Mouse (Mus musculus) neural tube, postnatal 0 days (tissue): ENCODE measurements around the gene AC161166.1. TPM values are rescaled to one million over a fixed set of nuclear protein-coding genes. Genes with fewer than 3 reads are reported as not detected.

Source experiments
- polyA plus RNA-seq: library from polyadenylated mRNA; unstranded; fragments of >200 nt; fragmentation: Nextera tagmentation; extraction: Ambion mirVana; gene quantifications from 2 replicates; pipeline ENCODE4 v1.2.1, GENCODE M21; 2015

The AC161166.1 gene
- polyA plus RNA-seq, result 0.35 and 0.56 TPM in 2 replicates

GRCm38 (mm10) chr7:24512355-24512754 is at the start of gene AC161166.1:
TSS of gene AC161166.1 (minus strand) at chr7:24512455.

GRCm38 (mm10) chr7:24546068-24546614 is 33.9 kb upstream of the AC161166.1 start, which contains the start of the genes Pinlyp and Xrcc1:
TSS of gene Pinlyp (minus strand) at chr7:24546118.
TSS of gene Xrcc1 (plus strand) at chr7:24546289.

GRCm38 (mm10) chr7:24530062-24530931 is 18.0 kb upstream of the AC161166.1 start, which contains the start of gene Irgq:
TSS of gene Irgq (plus strand) at chr7:24530689.

GRCm38 (mm10) chr7:24506838-24507725 is 5.2 kb downstream of the AC161166.1 start, which contains the start of gene Zfp428:
TSS of gene Zfp428 (plus strand) at chr7:24507006.

GRCm38 (mm10) chr7:24481474-24482207 is 30.6 kb downstream of the AC161166.1 start, which contains the start of gene Cadm4:
TSS of gene Cadm4 (plus strand) at chr7:24482023.

GRCm38 (mm10) chr7:24462388-24463319 is 49.6 kb downstream of the AC161166.1 start, which contains the start of gene Plaur:
TSS of gene Plaur (plus strand) at chr7:24462484.

Other genes starting within 250 kb of the AC161166.1 start
- 4.8 TPM in 2 replicates for gene Zfp93, start 242.0 kb downstream of the AC161166.1 start, polyA plus RNA-seq
- 24.7 and 29.1 TPM in 2 replicates for gene Zfp61, start 211.2 kb downstream of the AC161166.1 start, polyA plus RNA-seq
- 19.7 and 21.9 TPM in 2 replicates for gene Zfp94, start 195.8 kb downstream of the AC161166.1 start, polyA plus RNA-seq
- gene Tescl, start 178.5 kb downstream of the AC161166.1 start, polyA plus RNA-seq, result 0.65 and 1.0 TPM in 2 replicates
- 0.10 TPM in 1 of 2 replicates, not detected in the other for gene Lypd5, start 163.3 kb downstream of the AC161166.1 start, polyA plus RNA-seq
- gene Kcnn4, start 142.2 kb downstream of the AC161166.1 start, polyA plus RNA-seq, result 2.2 and 3.2 TPM in 2 replicates
- 28.5 and 35.3 TPM in 2 replicates for gene Smg9, start 112.8 kb downstream of the AC161166.1 start, polyA plus RNA-seq
- gene Irgc1, start 60.2 kb downstream of the AC161166.1 start, polyA plus RNA-seq, result not detected in 2 replicates
- gene Plaur, start 50.0 kb downstream of the AC161166.1 start, polyA plus RNA-seq, result 1.4 and 2.5 TPM in 2 replicates
- gene Cadm4, start 30.4 kb downstream of the AC161166.1 start, polyA plus RNA-seq, result 110 and 120 TPM in 2 replicates
- 201 and 233 TPM in 2 replicates for gene Zfp428, start 5.4 kb downstream of the AC161166.1 start, polyA plus RNA-seq
- 18.4 and 19.7 TPM in 2 replicates for gene Irgq, start 18.2 kb upstream of the AC161166.1 start, polyA plus RNA-seq
- gene Pinlyp, start 33.7 kb upstream of the AC161166.1 start, polyA plus RNA-seq, result 0.18 TPM in 1 of 2 replicates, not detected in the other
- gene Xrcc1, start 33.8 kb upstream of the AC161166.1 start, polyA plus RNA-seq, result 40.7 and 51.6 TPM in 2 replicates
- gene Ethe1, start 75.1 kb upstream of the AC161166.1 start, polyA plus RNA-seq, result 30.6 and 31.1 TPM in 2 replicates
- 23.0 and 23.3 TPM in 2 replicates for gene Zfp575, start 75.2 kb upstream of the AC161166.1 start, polyA plus RNA-seq
- gene Phldb3, start 98.3 kb upstream of the AC161166.1 start, polyA plus RNA-seq, result not detected in 2 replicates
- 1.2 and 1.3 TPM in 2 replicates for gene Lypd3, start 124.1 kb upstream of the AC161166.1 start, polyA plus RNA-seq
- gene Tex101, start 164.2 kb upstream of the AC161166.1 start, polyA plus RNA-seq, result not detected in 2 replicates
- gene BC049730, start 196.8 kb upstream of the AC161166.1 start, polyA plus RNA-seq, result not detected in 2 replicates
- not detected in 2 replicates for gene Gm4763, start 214.5 kb upstream of the AC161166.1 start, polyA plus RNA-seq
- gene Cd177, start 247.9 kb upstream of the AC161166.1 start, polyA plus RNA-seq, result 0.17 and 0.43 TPM in 2 replicates